Mouse (Mus musculus) kidney, postnatal 0 days (tissue): ENCODE results near the gene Mss51. TPM values are rescaled to one million over a fixed set of nuclear protein-coding genes. Genes with fewer than 3 reads are reported as not detected.

Experiments
- ATAC-seq: fragments of 200-750 bp; cut with Nextera tagmentation; replicated peaks from 2 replicates; pipeline ENCODE4 v1.8.0; 2017; ENCODE audit warnings: low read depth, moderate number of reproducible peaks, moderate TSS enrichment, moderate library complexity; ENCODE audit not compliant: low FRiP score
- DNase-seq: peaks from one replicate; pipeline ENCODE4 v3.0.0-alpha.2; 2016; ENCODE audit warnings: low spot score
- H3K27ac ChIP-seq: fragments of 300-500 bp; sonication (generic); 2 replicates; pipeline ENCODE4 v1.5.1; 2014; ENCODE audit warnings: mild to moderate bottlenecking
- H3K27me3 ChIP-seq: fragments of 300-500 bp; sonication (generic); 2 replicates; pipeline ENCODE4 v1.6.1; 2014; ENCODE audit warnings: low read length, mixed read lengths; ENCODE audit not compliant: insufficient read depth
- H3K36me3 ChIP-seq: fragments of 300-500 bp; sonication (generic); 2 replicates; pipeline ENCODE4 v1.6.1; 2014; ENCODE audit warnings: low read length, mixed read lengths; ENCODE audit not compliant: insufficient read depth
- H3K4me1 ChIP-seq: fragments of 300-500 bp; sonication (generic); replicated peaks from 2 replicates; pipeline ENCODE4 v1.6.1; 2014; ENCODE audit warnings: antibody characterized with exemption, low read length, mixed read lengths; ENCODE audit not compliant: insufficient read depth
- H3K4me2 ChIP-seq: fragments of 300-500 bp; sonication (generic); 2 replicates; pipeline ENCODE4 v1.6.1; 2014; ENCODE audit warnings: mild to moderate bottlenecking, low read length, moderate library complexity, mixed read lengths
- H3K4me3 ChIP-seq: fragments of 300-500 bp; sonication (generic); replicated peaks from 2 replicates; pipeline ENCODE4 v1.5.1; 2014; ENCODE audit warnings: low read depth, low read length
- H3K9ac ChIP-seq: fragments of 300-500 bp; sonication (generic); 2 replicates; pipeline ENCODE4 v1.6.1; 2014; ENCODE audit warnings: low read depth, low read length
- H3K9me3 ChIP-seq: fragments of 300-500 bp; sonication (generic); replicated peaks from 2 replicates; pipeline ENCODE4 v1.6.1; 2016; ENCODE audit warnings: low read length, inconsistent platforms, mixed read lengths
- CTCF ChIP-seq: IDR thresholded peaks from 2 replicates; pipeline ENCODE4 v1.5.1; 2016; ENCODE audit warnings: antibody characterized with exemption, low read depth, mild to moderate bottlenecking, moderate library complexity
- WGBS: fragments of 180-500 bp; shearing (Covaris S2); extraction: QIAGEN DNeasy Blood & Tissue Kit; methylation state at CpG from one replicate; pipeline ENCODE4 v1.1.7; 2014; 5-methylcytosine and 5-hydroxymethylcytosine counted together
- polyA plus RNA-seq: library from polyadenylated mRNA; unstranded; fragments of >200 nt; fragmentation: Nextera tagmentation; extraction: Ambion mirVana; gene quantifications from 2 replicates; pipeline ENCODE4 v1.2.1, GENCODE M21; 2015

Mss51 gene
- polyA plus RNA-seq, 1 experiment from 2014 or later, result 0.38 TPM

GRCm38 (mm10) chr14:20458378-20458777 lies 38.3 kb downstream of the Mss51 start:
- no peak for ATAC-seq
- Histone ChIP-seq H3K9me3 (no peaks in the 10 kb centered on the region), H3K36me3 (peaks cover 42% of the 10 kb centered on the region), H3K27me3 (no peaks in the 10 kb centered on the region), H3K4me3 (no peak overlapping the region), H3K4me1 (no peaks in the 10 kb centered on the region), H3K9ac (no peak overlapping the region), H3K27ac (no peak overlapping the region), H3K4me2 (no peak overlapping the region)
- TF ChIP-seq CTCF, result no peak
- WGBS, result 95% methylated on average over 9 of the region's 9 CpGs
- no peak for DNase-seq

- 0 out of 2 replicates have a peak, but pooled peaks cover 3% of the 10 kb centered on the region for H3K36me3 ChIP-seq
- no peak overlapping the region for H3K4me3 ChIP-seq
- DNase-seq, result no peak
- WGBS, result 90% methylated on average over 5 of the region's 5 CpGs
- H3K27me3 ChIP-seq, result no peaks in the 10 kb centered on the region
- no peak overlapping the region for H3K27ac ChIP-seq
- no peak overlapping the region for H3K9ac ChIP-seq
- TF ChIP-seq CTCF, result no peak
- no peak for ATAC-seq
- no peaks in the 10 kb centered on the region for H3K4me1 ChIP-seq
- H3K4me2 ChIP-seq, result no peak overlapping the region
- H3K9me3 ChIP-seq, result no peaks in the 10 kb centered on the region
Measured at GRCm38 (mm10) chr14:20452929-20453328, 43.8 kb downstream of the Mss51 start.

DNA sequence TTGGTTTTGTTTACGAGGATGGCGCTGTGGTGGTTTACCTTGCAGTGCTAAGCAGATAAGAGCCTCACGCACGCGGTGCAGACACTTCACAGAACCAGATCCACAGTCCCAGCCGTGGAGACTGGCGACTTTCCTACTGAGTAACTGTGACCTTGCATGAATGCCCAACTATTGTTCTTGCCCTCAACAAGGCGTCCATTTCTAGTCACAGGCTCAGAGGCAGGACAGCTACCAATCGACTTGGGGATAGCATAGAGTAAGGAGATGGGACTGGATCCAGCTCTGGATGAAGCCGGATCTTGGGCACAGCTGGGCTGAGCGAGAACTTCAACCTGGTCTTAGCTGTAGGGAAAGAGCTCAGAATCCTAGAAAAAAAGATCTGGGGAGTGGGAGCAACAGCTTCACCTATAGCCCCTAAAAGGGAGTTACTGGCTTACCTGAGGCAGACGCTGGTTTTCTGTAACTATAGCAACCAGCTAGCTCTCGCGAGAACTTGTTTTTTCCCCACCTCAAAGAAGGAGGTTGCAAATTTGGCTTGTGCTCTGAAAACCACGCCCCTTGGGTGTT lies 44.9 kb downstream of the Mss51 start, which contains the start of gene Cfap70:
Cfap70 (minus strand) TSS at position 462 of the 567 bp plus-strand sequence.
- peak within 1 kb of the TSS; percentile 34 for H3K4me3 ChIP-seq
- H3K4me2 ChIP-seq, result peak within 1 kb of the TSS; percentile 64
- peak; percentile 85 for DNase-seq
- H3K4me1 ChIP-seq, result no peaks in the 10 kb centered on the region
- TF ChIP-seq CTCF, result no peak
- H3K9me3 ChIP-seq, result no peaks in the 10 kb centered on the region
- peak within 1 kb of the TSS; percentile 50 for H3K9ac ChIP-seq
- no peak within 1 kb of the TSS for H3K27ac ChIP-seq
- 0 out of 2 replicates have a peak, but pooled peaks cover 3% of the 10 kb centered on the region for H3K36me3 ChIP-seq
- peak; percentile 80 for ATAC-seq
- H3K27me3 ChIP-seq, result no peaks in the 10 kb centered on the region
- WGBS, result 1% methylated on average over 15 of the region's 15 CpGs

DNA sequence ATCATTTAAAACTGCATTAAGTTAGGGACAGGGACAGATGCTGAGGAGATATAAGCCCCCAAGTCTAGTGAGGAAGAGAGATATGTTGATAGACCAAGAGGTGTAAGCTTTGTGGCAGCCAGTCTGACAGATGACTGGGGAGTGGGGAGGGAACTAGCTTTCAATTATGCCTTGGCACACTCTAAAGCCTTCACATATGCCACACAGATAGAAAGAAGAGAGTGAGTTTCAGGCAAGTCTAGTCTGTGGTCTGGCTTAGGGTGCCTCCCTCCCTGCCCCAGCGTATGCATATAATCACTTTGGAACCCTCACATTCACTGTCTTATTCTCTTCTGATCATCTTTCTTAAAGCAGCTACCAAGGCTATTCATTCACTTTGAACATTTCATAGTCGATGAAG lies 45.4 kb downstream of the Mss51 start:
- H3K4me2 ChIP-seq, result peak overlapping the region; percentile 64
- ATAC-seq (no peak), DNase-seq (no peak)
- no peaks in the 10 kb centered on the region for H3K27me3 ChIP-seq
- 0 out of 2 replicates have a peak, but pooled peaks cover 3% of the 10 kb centered on the region for H3K36me3 ChIP-seq
- no peak overlapping the region for H3K27ac ChIP-seq
- peak overlapping the region; percentile 34 for H3K4me3 ChIP-seq
- WGBS, result 11% methylated on average over 2 of the region's 2 CpGs
- peak overlapping the region; percentile 50 for H3K9ac ChIP-seq
- TF ChIP-seq CTCF, result no peak
- no peaks in the 10 kb centered on the region for H3K9me3 ChIP-seq
- no peaks in the 10 kb centered on the region for H3K4me1 ChIP-seq

DNA sequence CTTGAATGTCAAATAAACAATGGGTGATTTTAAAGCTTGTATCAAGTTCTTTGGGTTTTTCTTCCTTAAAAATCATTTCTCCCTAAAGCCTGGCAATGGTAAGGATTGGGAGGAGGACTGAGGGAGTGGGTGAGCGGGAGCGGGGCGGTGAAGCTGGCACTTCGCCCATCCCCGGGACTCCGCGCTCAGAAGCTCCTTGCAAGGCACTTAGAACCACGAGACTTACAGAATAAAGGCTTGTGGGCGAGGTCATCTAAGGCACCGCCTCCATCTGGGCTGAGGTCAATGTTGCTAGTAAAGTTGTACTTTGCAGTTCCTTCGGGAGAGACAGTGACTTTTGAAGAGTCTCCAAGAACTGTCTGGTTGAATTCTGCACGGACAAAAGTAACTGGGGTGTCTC lies 49.5 kb downstream of the Mss51 start:
- Histone ChIP-seq H3K4me2 (no peak overlapping the region), H3K9me3 (no peaks in the 10 kb centered on the region), H3K27me3 (no peaks in the 10 kb centered on the region), H3K9ac (no peak overlapping the region), H3K36me3 (no peaks in the 10 kb centered on the region), H3K27ac (no peak overlapping the region), H3K4me1 (no peaks in the 10 kb centered on the region), H3K4me3 (no peak overlapping the region)
- ATAC-seq, result no peak
- no peak for DNase-seq
- no peak for TF ChIP-seq CTCF
- WGBS, result 53% methylated on average over 12 of the region's 12 CpGs

DNA sequence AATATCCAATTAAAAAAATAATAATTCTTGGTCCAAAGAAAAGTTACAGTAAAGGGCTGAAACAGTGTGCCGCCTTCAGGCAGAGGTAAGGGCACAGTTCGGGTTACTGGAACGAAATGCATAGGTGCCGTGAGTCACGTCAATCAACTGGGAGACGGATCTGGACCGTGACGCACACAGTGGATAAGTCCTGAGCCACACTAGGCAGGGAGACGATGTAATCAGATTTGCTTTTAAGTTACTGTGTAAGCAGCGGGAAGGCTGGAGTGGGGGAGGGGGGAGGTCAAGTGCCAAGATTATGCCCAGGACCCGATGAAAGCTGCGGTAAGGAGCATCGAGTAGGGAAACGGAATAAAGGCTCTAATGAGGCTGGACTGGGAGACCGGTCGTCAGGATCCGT lies 54.4 kb downstream of the Mss51 start:
- Histone ChIP-seq H3K27ac (no peak overlapping the region), H3K4me3 (no peak overlapping the region), H3K9me3 (no peaks in the 10 kb centered on the region), H3K4me2 (peak overlapping the region; percentile 23; the same call in 1 of the 2 replicates), H3K4me1 (no peaks in the 10 kb centered on the region), H3K36me3 (no peaks in the 10 kb centered on the region), H3K27me3 (no peaks in the 10 kb centered on the region), H3K9ac (peak overlapping the region; percentile 27; the same call in 1 of the 2 replicates)
- 49% methylated on average over 17 of the region's 17 CpGs for WGBS
- no peak for TF ChIP-seq CTCF
- DNase-seq, result no peak
- ATAC-seq, result peak; percentile 71; the same call in 1 of the 2 replicates
